Mouse (Mus musculus): ENCODE data around the gene Tnpo1. TPM values are rescaled to one million over a fixed set of nuclear protein-coding genes. Genes with fewer than 3 reads are reported as not detected.

Tnpo1 gene
- polyA plus RNA-seq, 1 experiment from 2014 or later: 40.5 TPM

- Histone ChIP-seq H3K36me3 (ENCODE audit: control insufficient read depth, insufficient read depth) (peaks cover 6% of the 10 kb centered on the region; the same call in 1 of the 2 replicates), H3K4me1 (ENCODE audit: control insufficient read depth, insufficient read depth, low read length) (no peaks in the 10 kb centered on the region; the same call in 1 of the 2 replicates), H3K4me3 (ENCODE audit: low read length) (no peak overlapping the region), H3K27me3 (ENCODE audit: control insufficient read depth, insufficient read depth, low read length) (no peaks in the 10 kb centered on the region), H3K9me3 (replicated peaks; ENCODE audit: control insufficient read depth, low read length) (no peaks in the 10 kb centered on the region; the same call in 1 of the 2 replicates), H3K27ac (ENCODE audit: low read length) (no peak overlapping the region), H3K4me2 (ENCODE audit: low read depth, low read length) (no peak overlapping the region), H3K9ac (ENCODE audit: low read length) (no peak overlapping the region)
- ATAC-seq (replicated peaks; ENCODE audit: extremely low read depth, insufficient read depth, low FRiP score): 0 out of 2 replicates have a peak, but pooled peaks have one; percentile 28
- 86% methylated on average over 8 of the region's 8 CpGs for WGBS
Observed at GRCm38 (mm10) chr13:98902366-98903025, 23.7 kb downstream of the Tnpo1 start.

GRCm38 (mm10) chr13:98899550-98899949 is 26.6 kb downstream of the Tnpo1 start:
- Histone ChIP-seq H3K36me3 (ENCODE audit: control insufficient read depth, insufficient read depth) (peaks cover 6% of the 10 kb centered on the region; the same call in 1 of the 2 replicates), H3K4me1 (ENCODE audit: control insufficient read depth, insufficient read depth, low read length) (peaks cover 7% of the 10 kb centered on the region; the same call in 1 of the 2 replicates), H3K4me2 (ENCODE audit: low read depth, low read length) (no peak overlapping the region), H3K9me3 (replicated peaks; ENCODE audit: control insufficient read depth, low read length) (no peaks in the 10 kb centered on the region; the same call in 1 of the 2 replicates), H3K27me3 (ENCODE audit: control insufficient read depth, insufficient read depth, low read length) (no peaks in the 10 kb centered on the region), H3K9ac (ENCODE audit: low read length) (no peak overlapping the region), H3K27ac (ENCODE audit: low read length) (no peak overlapping the region), H3K4me3 (ENCODE audit: low read length) (no peak overlapping the region)
- no peak for ATAC-seq (replicated peaks; ENCODE audit: extremely low read depth, insufficient read depth, low FRiP score)
- 86% methylated on average over 3 of the region's 3 CpGs for WGBS

- no peak for ATAC-seq (replicated peaks; ENCODE audit: extremely low read depth, insufficient read depth, low FRiP score)
- 75% methylated on average over 5 of the region's 5 CpGs for WGBS
- H3K4me1 ChIP-seq (ENCODE audit: control insufficient read depth, insufficient read depth, low read length): peaks cover 11% of the 10 kb centered on the region
- H3K9ac ChIP-seq (ENCODE audit: low read length): no peak overlapping the region
- no peak overlapping the region for H3K4me2 ChIP-seq (ENCODE audit: low read depth, low read length)
- H3K9me3 ChIP-seq (replicated peaks; ENCODE audit: control insufficient read depth, low read length): no peaks in the 10 kb centered on the region
- H3K4me3 ChIP-seq (ENCODE audit: low read length): no peak overlapping the region
- H3K27ac ChIP-seq (ENCODE audit: low read length): no peak overlapping the region
- no peaks in the 10 kb centered on the region for H3K27me3 ChIP-seq (ENCODE audit: control insufficient read depth, insufficient read depth, low read length)
- H3K36me3 ChIP-seq (ENCODE audit: control insufficient read depth, insufficient read depth): no peaks in the 10 kb centered on the region
Observed at GRCm38 (mm10) chr13:98897577-98897976, 28.6 kb downstream of the Tnpo1 start.

- ATAC-seq (replicated peaks; ENCODE audit: extremely low read depth, insufficient read depth, low FRiP score): no peak
- Histone ChIP-seq H3K27ac (ENCODE audit: low read length) (no peak overlapping the region), H3K27me3 (ENCODE audit: control insufficient read depth, insufficient read depth, low read length) (no peaks in the 10 kb centered on the region), H3K9me3 (replicated peaks; ENCODE audit: control insufficient read depth, low read length) (no peaks in the 10 kb centered on the region), H3K36me3 (ENCODE audit: control insufficient read depth, insufficient read depth) (no peaks in the 10 kb centered on the region), H3K4me3 (ENCODE audit: low read length) (no peak overlapping the region), H3K4me2 (ENCODE audit: low read depth, low read length) (no peak overlapping the region), H3K9ac (ENCODE audit: low read length) (no peak overlapping the region), H3K4me1 (ENCODE audit: control insufficient read depth, insufficient read depth, low read length) (peaks cover 14% of the 10 kb centered on the region)
- 63% methylated on average over 7 of the region's 7 CpGs for WGBS
Observed at GRCm38 (mm10) chr13:98896434-98897126, 29.6 kb downstream of the Tnpo1 start.

- Histone ChIP-seq H3K4me2 (ENCODE audit: low read depth, low read length) (no peak overlapping the region), H3K27me3 (ENCODE audit: control insufficient read depth, insufficient read depth, low read length) (no peaks in the 10 kb centered on the region), H3K27ac (ENCODE audit: low read length) (no peak overlapping the region), H3K4me1 (ENCODE audit: control insufficient read depth, insufficient read depth, low read length) (peaks cover 17% of the 10 kb centered on the region), H3K9me3 (replicated peaks; ENCODE audit: control insufficient read depth, low read length) (no peaks in the 10 kb centered on the region), H3K4me3 (ENCODE audit: low read length) (no peak overlapping the region), H3K36me3 (ENCODE audit: control insufficient read depth, insufficient read depth) (no peaks in the 10 kb centered on the region), H3K9ac (ENCODE audit: low read length) (no peak overlapping the region)
- WGBS: 81% methylated on average over 4 of the region's 4 CpGs
- ATAC-seq (replicated peaks; ENCODE audit: extremely low read depth, insufficient read depth, low FRiP score): no peak
Observed at GRCm38 (mm10) chr13:98896013-98896412, 30.2 kb downstream of the Tnpo1 start.

GRCm38 (mm10) chr13:98894900-98895299 is 31.3 kb downstream of the Tnpo1 start:
- Histone ChIP-seq H3K4me3 (ENCODE audit: low read length) (no peak overlapping the region), H3K9me3 (replicated peaks; ENCODE audit: control insufficient read depth, low read length) (no peaks in the 10 kb centered on the region), H3K9ac (ENCODE audit: low read length) (no peak overlapping the region), H3K4me1 (ENCODE audit: control insufficient read depth, insufficient read depth, low read length) (peaks cover 19% of the 10 kb centered on the region), H3K27me3 (ENCODE audit: control insufficient read depth, insufficient read depth, low read length) (no peaks in the 10 kb centered on the region), H3K36me3 (ENCODE audit: control insufficient read depth, insufficient read depth) (no peaks in the 10 kb centered on the region), H3K27ac (ENCODE audit: low read length) (no peak overlapping the region), H3K4me2 (ENCODE audit: low read depth, low read length) (no peak overlapping the region)
- WGBS: 75% methylated on average over 2 of the region's 2 CpGs
- no peak for ATAC-seq (replicated peaks; ENCODE audit: extremely low read depth, insufficient read depth, low FRiP score)

- H3K4me3 ChIP-seq (ENCODE audit: low read length): no peak overlapping the region
- WGBS: 24% methylated on average over 8 of the region's 8 CpGs
- no peak for ATAC-seq (replicated peaks; ENCODE audit: extremely low read depth, insufficient read depth, low FRiP score)
- H3K9me3 ChIP-seq (replicated peaks; ENCODE audit: control insufficient read depth, low read length): no peaks in the 10 kb centered on the region
- H3K36me3 ChIP-seq (ENCODE audit: control insufficient read depth, insufficient read depth): peaks cover 14% of the 10 kb centered on the region
- H3K27me3 ChIP-seq (ENCODE audit: control insufficient read depth, insufficient read depth, low read length): no peaks in the 10 kb centered on the region
- no peak overlapping the region for H3K27ac ChIP-seq (ENCODE audit: low read length)
- H3K9ac ChIP-seq (ENCODE audit: low read length): peak overlapping the region; percentile 34; the same call in 1 of the 2 replicates
- H3K4me2 ChIP-seq (ENCODE audit: low read depth, low read length): peak overlapping the region; percentile 87
- peaks cover 26% of the 10 kb centered on the region for H3K4me1 ChIP-seq (ENCODE audit: control insufficient read depth, insufficient read depth, low read length)
Observed at GRCm38 (mm10) chr13:98891443-98891842, 34.7 kb downstream of the Tnpo1 start.

- Histone ChIP-seq H3K36me3 (ENCODE audit: control insufficient read depth, insufficient read depth) (peaks cover 14% of the 10 kb centered on the region), H3K9ac (ENCODE audit: low read length) (peak overlapping the region; percentile 82), H3K4me2 (ENCODE audit: low read depth, low read length) (peak overlapping the region; percentile 87), H3K27me3 (ENCODE audit: control insufficient read depth, insufficient read depth, low read length) (no peaks in the 10 kb centered on the region), H3K4me3 (ENCODE audit: low read length) (peak overlapping the region; percentile 72), H3K9me3 (replicated peaks; ENCODE audit: control insufficient read depth, low read length) (no peaks in the 10 kb centered on the region), H3K27ac (ENCODE audit: low read length) (peak overlapping the region; percentile 93), H3K4me1 (ENCODE audit: control insufficient read depth, insufficient read depth, low read length) (peaks cover 24% of the 10 kb centered on the region)
- ATAC-seq (replicated peaks; ENCODE audit: extremely low read depth, insufficient read depth, low FRiP score): peak; percentile 93
- under 1% methylated on average over 32 of the region's 32 CpGs for WGBS
Observed at GRCm38 (mm10) chr13:98890871-98891219, 35.3 kb downstream of the Tnpo1 start.
